Mouse (Mus musculus) ES-E14 (cell line): Measurements from ENCODE around the gene Ip6k1. TPM values are rescaled to one million over a fixed set of nuclear protein-coding genes. Genes with fewer than 3 reads are reported as not detected.

ENCODE experiments used
- DNase-seq: peaks from one replicate; pipeline ENCODE4 v3.0.0-alpha.2; 2013; ENCODE audit warnings: low read depth, low spot score
- H3K27ac ChIP-seq: 2 replicates; pipeline ENCODE4 v1.5.1; 2012; ENCODE audit warnings: low read depth, mild to moderate bottlenecking, low read length, moderate library complexity, mixed read lengths; ENCODE audit not compliant: poor library complexity, insufficient read depth, severe bottlenecking
- H3K36me3 ChIP-seq: 2 replicates; pipeline ENCODE4 v1.6.1; 2012; ENCODE audit warnings: mild to moderate bottlenecking, low read length, moderate library complexity, mixed read lengths; ENCODE audit not compliant: control insufficient read depth, poor library complexity, insufficient read depth, severe bottlenecking
- H3K4me1 ChIP-seq, 2 experiments: fragments of 150-350 bp in 1 of 2; sonication (generic) in 1 of 2; 2 replicates each; pipeline ENCODE4 v1.6.1; 2012; ENCODE audit warnings: low read length in 2 of 2, mild to moderate bottlenecking in 1 of 2, mixed read lengths in 1 of 2; ENCODE audit not compliant: control insufficient read depth in 2 of 2, insufficient read depth in 2 of 2, poor library complexity in 1 of 2
- H3K4me3 ChIP-seq, 2 experiments: fragments of 150-350 bp in 1 of 2; sonication (generic) in 1 of 2; 2 replicates each; pipeline ENCODE4 v1.5.1; 2012; ENCODE audit warnings: low read length in 2 of 2, low read depth in 1 of 2, mild to moderate bottlenecking in 1 of 2, mixed read lengths in 1 of 2; ENCODE audit not compliant: insufficient read depth in 1 of 2, poor library complexity in 1 of 2, severe bottlenecking in 1 of 2
- H3K9ac ChIP-seq: 2 replicates; pipeline ENCODE4 v1.6.1; 2012; ENCODE audit warnings: low read depth, mild to moderate bottlenecking, low read length, mixed read lengths; ENCODE audit not compliant: poor library complexity, insufficient read depth, severe bottlenecking
- H3K9me3 ChIP-seq: fragments of 150-350 bp; sonication (generic); 2 replicates; pipeline ENCODE4 v1.6.1; 2012; ENCODE audit warnings: low read depth, mild to moderate bottlenecking, low read length; ENCODE audit not compliant: control insufficient read depth, insufficient read depth
- CHD2 ChIP-seq: IDR thresholded peaks from 2 replicates; pipeline ENCODE4 v1.6.1; 2014; ENCODE audit warnings: mild to moderate bottlenecking, low read depth, low read length, inconsistent platforms
- HCFC1 ChIP-seq: IDR thresholded peaks from 2 replicates; pipeline ENCODE4 v1.6.1; 2012; ENCODE audit warnings: low read length, inconsistent platforms, borderline replicate concordance; ENCODE audit not compliant: insufficient read depth
- MAFK ChIP-seq: IDR thresholded peaks from 2 replicates; pipeline ENCODE4 v1.6.1; 2014; ENCODE audit warnings: mild to moderate bottlenecking, low read depth, low read length, inconsistent platforms; ENCODE audit not compliant: insufficient read depth
- ZC3H11A ChIP-seq: IDR thresholded peaks from 2 replicates; pipeline ENCODE4 v1.6.1; 2012; ENCODE audit warnings: low read depth, mild to moderate bottlenecking, inconsistent platforms, low read length, borderline replicate concordance
- ZNF384 ChIP-seq: IDR thresholded peaks from 2 replicates; pipeline ENCODE4 v1.6.1; 2012; ENCODE audit warnings: low read depth, low read length, inconsistent platforms
- in situ Hi-C, 2 experiments: fragments of 600-800 bp; cut with MboI; formaldehyde crosslinking; loops; one replicate each; pipeline ENCODE4 v1.15.1; 2025; ENCODE audit warnings: low sequenced_read_pairs in 2 of 2, inconsistent platforms in 1 of 2; ENCODE audit not compliant: unreplicated experiment in 2 of 2
- total RNA-seq: library from RNA; depleted of rRNA; stranded (reverse); fragments of 300-350 nt; gene quantifications from 2 replicates; pipeline ENCODE4 v1.2.3, GENCODE M21; 2012

Ip6k1 gene
- total RNA-seq, 1 experiment: 41.0 TPM

DNA sequence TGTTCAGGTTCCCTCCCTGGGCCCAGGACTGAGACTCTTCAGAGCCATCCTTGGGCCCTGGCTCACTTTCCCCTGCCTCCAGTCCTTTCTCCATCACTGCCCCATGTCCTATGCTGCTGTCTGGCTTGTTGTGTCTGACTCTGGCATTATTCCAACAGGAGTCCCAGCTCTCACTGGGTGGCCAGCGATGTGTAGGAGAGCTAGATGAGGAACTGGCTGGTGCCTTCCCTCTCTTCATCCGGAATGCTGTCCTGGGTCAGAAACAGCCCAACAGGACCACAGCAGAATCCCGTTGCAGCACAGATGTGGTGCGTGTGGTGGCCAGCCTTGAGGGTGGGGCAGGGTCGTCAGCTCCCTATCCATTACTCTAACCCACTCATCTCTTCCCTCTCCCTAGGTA lies 32.0 kb upstream of the Ip6k1 start:
- Histone ChIP-seq H3K4me3 (no peak overlapping the region), H3K9me3 (no peaks in the 10 kb centered on the region), H3K27ac (no peak overlapping the region), H3K36me3 (peaks cover 29% of the 10 kb centered on the region), H3K9ac (no peak overlapping the region), H3K4me1 (peaks cover 0 to 8% of the 10 kb centered on the region in 2 experiments; a peak in 1 of 4 replicates)
- TF ChIP-seq HCFC1: no peak
- TF ChIP-seq CHD2: no peak
- no peak for TF ChIP-seq ZNF384
- no peak for TF ChIP-seq MAFK
- TF ChIP-seq ZC3H11A: no peak
- in situ Hi-C loops: no loop called here
- no peak for DNase-seq

DNA sequence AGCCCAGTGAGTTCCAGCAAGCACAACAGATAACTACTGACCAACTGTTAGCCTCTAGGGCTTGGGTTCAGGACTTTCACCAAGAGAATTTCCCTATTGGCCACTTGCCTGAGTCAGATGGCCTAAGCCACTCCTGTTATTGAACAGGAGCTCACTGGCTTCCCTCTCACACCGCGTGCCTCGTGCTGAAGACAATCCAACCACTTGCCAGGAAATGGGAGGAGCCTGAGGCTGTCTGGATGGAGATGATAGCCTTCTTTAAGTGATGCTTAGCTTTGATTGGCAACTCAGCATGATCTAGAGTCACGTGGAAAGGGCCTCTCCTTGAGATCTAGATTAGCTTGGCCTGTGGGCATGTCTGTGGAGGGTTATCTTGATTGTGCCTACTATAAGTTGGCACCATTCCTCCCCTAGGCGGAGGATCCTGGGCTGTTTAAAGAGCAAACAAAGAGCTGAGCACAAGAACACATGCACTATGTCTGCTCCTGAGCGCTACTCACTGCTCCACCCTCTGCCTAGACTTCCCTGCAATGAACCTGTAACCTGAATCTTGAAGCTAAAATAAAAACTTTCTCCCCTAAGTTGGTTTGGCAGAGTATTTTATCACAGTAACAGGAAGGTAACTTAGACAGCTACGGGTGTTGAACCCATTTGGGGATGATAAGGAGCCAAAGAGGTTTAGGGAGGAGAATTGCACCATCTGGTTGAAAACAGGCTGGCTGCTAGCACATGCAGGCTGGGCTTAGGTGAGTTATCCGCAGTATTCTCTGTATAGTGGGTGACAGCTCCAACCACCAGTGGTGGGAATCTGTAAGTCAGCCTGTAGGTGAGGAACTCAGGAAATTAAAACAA lies 30.4 kb upstream of the Ip6k1 start:
- in situ Hi-C loops: no loop called here
- peaks cover 28% of the 10 kb centered on the region for H3K36me3 ChIP-seq
- TF ChIP-seq HCFC1: no peak
- no peak overlapping the region for H3K27ac ChIP-seq
- no peaks in the 10 kb centered on the region for H3K9me3 ChIP-seq
- H3K4me1 ChIP-seq: peaks cover 0 to 8% of the 10 kb centered on the region in 2 experiments; a peak in 1 of 4 replicates
- H3K9ac ChIP-seq: no peak overlapping the region
- DNase-seq: peak; percentile 58
- no peak overlapping the region for H3K4me3 ChIP-seq

DNA sequence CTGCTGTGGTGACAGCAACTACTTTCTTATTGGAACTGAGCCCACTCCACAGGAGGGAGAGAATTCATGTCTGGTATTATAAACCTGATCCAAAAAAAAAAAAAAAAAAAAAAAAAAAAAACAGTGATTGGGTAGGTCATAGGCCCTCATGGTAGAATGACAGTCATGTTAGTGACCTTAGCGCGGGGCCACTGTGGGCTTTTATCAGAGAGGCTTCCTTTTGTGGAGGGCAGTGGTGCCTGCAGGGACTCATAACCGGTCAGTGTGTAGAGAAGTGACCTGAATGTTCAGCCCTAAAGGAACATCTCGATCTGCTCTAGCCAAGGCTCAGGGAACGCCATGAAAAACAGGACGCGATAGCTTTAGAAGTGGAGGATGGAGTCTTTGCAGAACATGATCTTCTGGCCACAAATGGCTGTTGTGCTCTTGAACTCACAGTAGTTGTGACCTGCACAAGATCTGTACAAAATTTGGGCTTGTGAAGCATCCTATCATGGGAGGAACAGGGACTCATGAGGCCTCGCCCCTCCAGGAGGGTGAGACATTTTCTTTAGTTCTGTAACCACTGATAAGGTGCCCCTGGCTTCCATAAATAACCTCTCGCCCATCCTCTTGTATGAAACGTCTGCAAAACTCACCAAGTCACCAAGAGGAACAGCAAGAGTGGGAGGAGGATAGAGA lies 27.7 kb upstream of the Ip6k1 start:
- H3K4me1 ChIP-seq: peaks cover 0 to 8% of the 10 kb centered on the region in 2 experiments; a peak in 1 of 4 replicates
- in situ Hi-C loops: no loop called here
- H3K9ac ChIP-seq: no peak overlapping the region
- H3K4me3 ChIP-seq: no peak overlapping the region
- H3K27ac ChIP-seq: no peak overlapping the region
- no peak for TF ChIP-seq MAFK
- no peak for TF ChIP-seq ZNF384
- no peak for TF ChIP-seq CHD2
- no peak for TF ChIP-seq ZC3H11A
- TF ChIP-seq HCFC1: no peak
- no peaks in the 10 kb centered on the region for H3K9me3 ChIP-seq
- DNase-seq: no peak
- peaks cover 19% of the 10 kb centered on the region for H3K36me3 ChIP-seq

DNA sequence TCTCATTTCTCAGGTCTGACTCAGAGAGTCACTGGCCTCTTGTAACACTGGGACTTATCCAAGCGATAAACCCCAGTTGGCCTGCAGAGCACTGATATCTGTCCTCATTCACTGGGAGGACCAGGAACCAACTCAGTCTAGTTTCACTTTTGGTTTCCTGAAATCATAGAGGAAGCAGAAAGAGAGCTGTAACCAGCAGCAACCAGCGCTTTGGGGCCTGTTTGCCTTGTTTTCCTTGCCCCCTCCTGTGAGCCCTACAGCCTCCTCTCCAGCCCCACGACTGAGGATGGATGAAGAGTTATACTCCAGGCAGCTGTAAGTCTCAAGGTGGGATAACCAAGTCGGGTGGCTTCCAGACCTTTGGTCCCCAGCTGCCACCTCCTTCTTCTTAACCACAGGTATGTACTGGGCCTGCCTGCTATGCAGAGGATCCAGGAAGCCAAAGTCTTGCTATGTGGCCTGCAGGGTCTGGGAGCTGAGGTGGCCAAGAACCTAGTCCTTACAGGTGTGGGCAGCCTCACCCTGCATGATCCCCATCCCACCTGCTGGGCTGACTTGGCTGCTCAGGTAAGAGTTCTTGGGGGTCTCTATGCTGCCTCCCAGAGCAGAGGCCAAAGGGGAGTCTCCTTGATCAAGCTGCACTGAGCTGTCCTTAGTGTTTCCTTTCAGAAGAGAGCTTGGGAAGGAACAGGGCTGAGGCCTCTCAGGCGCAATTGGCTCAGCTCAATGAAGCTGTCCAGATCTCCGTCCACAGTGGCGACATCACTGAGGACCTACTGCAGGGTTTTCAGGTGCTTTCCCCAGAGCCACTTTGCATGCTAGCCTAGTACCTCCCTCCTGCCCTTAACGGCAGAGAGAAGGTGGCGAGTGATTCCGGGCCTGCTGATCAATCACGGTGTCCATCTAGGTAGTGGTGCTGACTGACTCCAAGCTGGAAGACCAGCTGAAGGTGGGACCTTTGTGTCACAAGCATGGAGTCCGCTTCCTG lies 26.6 kb upstream of the Ip6k1 start, which contains the start of gene Uba7:
TSS of gene Uba7 (plus strand) at position 107 of the 988 bp plus-strand sequence.
- Histone ChIP-seq H3K4me1 (peaks cover 0 to 8% of the 10 kb centered on the region in 2 experiments; a peak in 1 of 4 replicates), H3K27ac (no peak within 1 kb of the TSS), H3K36me3 (peaks cover 13% of the 10 kb centered on the region), H3K9me3 (no peaks in the 10 kb centered on the region), H3K9ac (no peak within 1 kb of the TSS), H3K4me3 (no peak within 1 kb of the TSS)
- in situ Hi-C loops: no loop called here
- DNase-seq: no peak
- TF ChIP-seq CHD2: no peak
- no peak for TF ChIP-seq ZNF384
- no peak for TF ChIP-seq ZC3H11A
- TF ChIP-seq HCFC1: no peak
- TF ChIP-seq MAFK: no peak
